Mouse (Mus musculus): Measurements from ENCODE around the gene Utrn. TPM values are rescaled to one million over a fixed set of nuclear protein-coding genes. Genes with fewer than 3 reads are reported as not detected.

The Utrn gene
- polyA plus RNA-seq, 1 experiment, result 18.1 TPM

- Histone ChIP-seq H3K27ac (ENCODE audit: insufficient read depth, low read depth, low read length) (no peak overlapping the region), H3K4me1 (ENCODE audit: control insufficient read depth, insufficient read depth, low read length) (no peaks in the 10 kb centered on the region), H3K4me3 (ENCODE audit: insufficient read depth, low read length) (no peak overlapping the region)
- TF ChIP-seq CTCF (IDR thresholded peaks at IDR 0.05; ENCODE audit: low read depth, low read length), result no peak
- no peak for TF ChIP-seq POLR2A (IDR thresholded peaks at IDR 0.05; ENCODE audit: borderline replicate concordance, low read depth, low read length)
Measured at GRCm38 (mm10) chr10:12518162-12518561, 351.0 kb downstream of the Utrn start.

GRCm38 (mm10) chr10:12505568-12505967 lies 363.6 kb downstream of the Utrn start:
- Histone ChIP-seq H3K4me1 (ENCODE audit: control insufficient read depth, insufficient read depth, low read length) (no peaks in the 10 kb centered on the region), H3K4me3 (ENCODE audit: insufficient read depth, low read length) (no peak overlapping the region), H3K27ac (ENCODE audit: insufficient read depth, low read depth, low read length) (no peak overlapping the region)
- TF ChIP-seq CTCF (IDR thresholded peaks at IDR 0.05; ENCODE audit: low read depth, low read length), result no peak
- no peak for TF ChIP-seq POLR2A (IDR thresholded peaks at IDR 0.05; ENCODE audit: borderline replicate concordance, low read depth, low read length)

- TF ChIP-seq CTCF (IDR thresholded peaks at IDR 0.05; ENCODE audit: low read depth, low read length) (no peak), POLR2A (IDR thresholded peaks at IDR 0.05; ENCODE audit: borderline replicate concordance, low read depth, low read length) (no peak)
- Histone ChIP-seq H3K4me3 (ENCODE audit: insufficient read depth, low read length) (no peak overlapping the region), H3K4me1 (ENCODE audit: control insufficient read depth, insufficient read depth, low read length) (peaks cover 2% of the 10 kb centered on the region; the same call in 1 of the 2 replicates), H3K27ac (ENCODE audit: insufficient read depth, low read depth, low read length) (no peak overlapping the region)
Measured at GRCm38 (mm10) chr10:12500489-12500888, 368.7 kb downstream of the Utrn start.

- Histone ChIP-seq H3K4me1 (ENCODE audit: control insufficient read depth, insufficient read depth, low read length) (peaks cover 2% of the 10 kb centered on the region; the same call in 1 of the 2 replicates), H3K27ac (ENCODE audit: insufficient read depth, low read depth, low read length) (no peak overlapping the region), H3K4me3 (ENCODE audit: insufficient read depth, low read length) (no peak overlapping the region)
- TF ChIP-seq POLR2A (IDR thresholded peaks at IDR 0.05; ENCODE audit: borderline replicate concordance, low read depth, low read length) (no peak), CTCF (IDR thresholded peaks at IDR 0.05; ENCODE audit: low read depth, low read length) (no peak)
Measured at GRCm38 (mm10) chr10:12497555-12497954, 371.6 kb downstream of the Utrn start.

- TF ChIP-seq CTCF (IDR thresholded peaks at IDR 0.05; ENCODE audit: low read depth, low read length) (no peak), POLR2A (IDR thresholded peaks at IDR 0.05; ENCODE audit: borderline replicate concordance, low read depth, low read length) (no peak)
- no peak overlapping the region for H3K27ac ChIP-seq (ENCODE audit: insufficient read depth, low read depth, low read length)
- H3K4me3 ChIP-seq (ENCODE audit: insufficient read depth, low read length), result no peak overlapping the region
- no peaks in the 10 kb centered on the region for H3K4me1 ChIP-seq (ENCODE audit: control insufficient read depth, insufficient read depth, low read length)
Measured at GRCm38 (mm10) chr10:12489551-12490177, 379.5 kb downstream of the Utrn start.

- no peaks in the 10 kb centered on the region for H3K4me1 ChIP-seq (ENCODE audit: control insufficient read depth, insufficient read depth, low read length)
- H3K27ac ChIP-seq (ENCODE audit: insufficient read depth, low read depth, low read length), result no peak overlapping the region
- H3K4me3 ChIP-seq (ENCODE audit: insufficient read depth, low read length), result no peak overlapping the region
- no peak for TF ChIP-seq POLR2A (IDR thresholded peaks at IDR 0.05; ENCODE audit: borderline replicate concordance, low read depth, low read length)
Measured at GRCm38 (mm10) chr10:12488518-12488917, 380.6 kb downstream of the Utrn start.

- Histone ChIP-seq H3K4me1 (ENCODE audit: control insufficient read depth, insufficient read depth, low read length) (no peaks in the 10 kb centered on the region), H3K27ac (ENCODE audit: insufficient read depth, low read depth, low read length) (no peak overlapping the region), H3K4me3 (ENCODE audit: insufficient read depth, low read length) (no peak overlapping the region)
- TF ChIP-seq POLR2A (IDR thresholded peaks at IDR 0.05; ENCODE audit: borderline replicate concordance, low read depth, low read length) (no peak), CTCF (IDR thresholded peaks at IDR 0.05; ENCODE audit: low read depth, low read length) (no peak)
Measured at GRCm38 (mm10) chr10:12488117-12488516, 381.0 kb downstream of the Utrn start.

GRCm38 (mm10) chr10:12483494-12483893 lies 385.7 kb downstream of the Utrn start:
- TF ChIP-seq CTCF (IDR thresholded peaks at IDR 0.05; ENCODE audit: low read depth, low read length), result no peak
- no peak for TF ChIP-seq POLR2A (IDR thresholded peaks at IDR 0.05; ENCODE audit: borderline replicate concordance, low read depth, low read length)
- Histone ChIP-seq H3K4me1 (ENCODE audit: control insufficient read depth, insufficient read depth, low read length) (no peaks in the 10 kb centered on the region), H3K27ac (ENCODE audit: insufficient read depth, low read depth, low read length) (no peak overlapping the region), H3K4me3 (ENCODE audit: insufficient read depth, low read length) (no peak overlapping the region)

- Histone ChIP-seq H3K4me1 (ENCODE audit: control insufficient read depth, insufficient read depth, low read length) (no peaks in the 10 kb centered on the region), H3K4me3 (ENCODE audit: insufficient read depth, low read length) (no peak overlapping the region), H3K27ac (ENCODE audit: insufficient read depth, low read depth, low read length) (no peak overlapping the region)
- TF ChIP-seq POLR2A (IDR thresholded peaks at IDR 0.05; ENCODE audit: borderline replicate concordance, low read depth, low read length) (no peak), CTCF (IDR thresholded peaks at IDR 0.05; ENCODE audit: low read depth, low read length) (no peak)
Measured at GRCm38 (mm10) chr10:12482975-12483374, 386.2 kb downstream of the Utrn start.

- TF ChIP-seq CTCF (IDR thresholded peaks at IDR 0.05; ENCODE audit: low read depth, low read length) (no peak), POLR2A (IDR thresholded peaks at IDR 0.05; ENCODE audit: borderline replicate concordance, low read depth, low read length) (no peak)
- no peak overlapping the region for H3K27ac ChIP-seq (ENCODE audit: insufficient read depth, low read depth, low read length)
- H3K4me3 ChIP-seq (ENCODE audit: insufficient read depth, low read length), result no peak overlapping the region
- H3K4me1 ChIP-seq (ENCODE audit: control insufficient read depth, insufficient read depth, low read length), result no peaks in the 10 kb centered on the region
Measured at GRCm38 (mm10) chr10:12474850-12475621, 394.1 kb downstream of the Utrn start.

Data from bone marrow macrophage, adult 2 months (primary cell).